Mouse (Mus musculus) gastrocnemius, adult 8-10 months (tissue): Measurements from ENCODE around the gene Faim. TPM values are rescaled to one million over a fixed set of nuclear protein-coding genes. Genes with fewer than 3 reads are reported as not detected.

ENCODE experiments used
- DNase-seq, 2 experiments: peaks; one replicate each; pipeline ENCODE4 v3.0.0; 2022; ENCODE audit warnings: low spot score in 2 of 2
- total RNA-seq, 4 experiments: library from RNA; stranded (reverse); gene quantifications; 2 replicates each; pipeline ENCODE4 v1.2.4; 2022

The Faim gene
- total RNA-seq, 4 experiments from 2014 or later, result 0.82 to 2.5 (median 1.4) TPM

DNA sequence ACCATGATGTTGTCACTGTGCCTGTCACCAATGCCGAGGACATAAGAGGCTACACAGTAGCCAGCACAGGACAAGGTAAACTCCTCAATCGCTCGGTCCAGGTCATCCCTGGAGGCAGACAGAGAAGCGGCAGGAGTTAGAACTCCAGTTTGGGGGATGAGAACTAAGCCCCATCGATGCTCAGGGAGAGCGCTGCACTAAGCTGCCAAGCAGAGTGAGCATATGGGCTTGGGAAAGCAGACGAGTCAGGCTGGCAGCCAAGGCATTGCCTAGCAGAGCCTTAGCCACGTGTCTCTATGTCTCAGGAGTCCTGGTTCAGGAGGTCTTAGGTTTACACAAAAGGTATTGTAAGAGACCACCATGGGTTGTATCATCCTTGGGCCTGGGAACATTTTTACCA, 58.6 kb downstream of the Faim start:
- no peak for DNase-seq

DNA sequence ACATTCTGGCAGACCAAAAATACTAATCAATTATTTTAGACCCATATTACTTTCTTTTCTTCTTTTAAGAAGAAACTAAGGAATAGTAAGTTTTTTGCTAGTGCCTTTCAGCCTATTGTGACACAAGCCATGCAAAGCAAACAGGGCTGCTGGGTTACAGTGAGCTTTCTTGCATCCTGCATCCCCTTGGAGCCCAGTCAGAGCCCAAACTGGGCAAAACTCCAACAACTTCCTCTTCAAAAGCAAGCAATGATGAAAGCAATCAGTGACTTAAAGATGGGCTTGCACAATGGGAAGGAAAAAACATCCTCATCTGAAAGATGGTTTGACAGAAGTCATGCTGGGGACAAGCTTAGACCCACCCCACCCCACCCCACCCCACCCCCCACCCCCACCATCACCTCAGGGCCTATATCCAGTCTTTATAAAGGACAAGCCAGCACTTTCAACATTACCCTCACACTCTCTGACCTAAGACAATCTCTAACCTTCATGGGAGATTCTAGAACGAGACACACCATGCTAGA, 62.6 kb downstream of the Faim start:
- DNase-seq, result no peak

DNA sequence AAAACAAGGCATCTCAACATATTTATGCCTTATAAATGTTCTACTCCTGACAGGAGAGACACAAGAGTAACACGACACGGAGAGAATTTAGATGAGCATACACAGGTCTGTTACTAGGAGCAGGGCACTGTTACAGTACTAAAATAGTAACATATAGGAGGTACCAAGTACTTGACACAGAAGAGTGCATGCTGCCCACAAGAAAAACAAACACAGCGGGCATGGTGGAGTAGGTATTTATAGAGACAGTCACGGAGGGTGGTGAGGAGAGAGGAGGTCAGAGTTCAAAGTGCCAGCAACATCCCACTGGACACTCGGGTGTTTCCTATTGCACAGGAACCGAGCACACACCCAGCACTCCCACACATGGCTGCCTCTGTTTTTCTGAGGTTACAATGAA, 63.6 kb downstream of the Faim start:
- no peak for DNase-seq

Other genes starting within 250 kb of the Faim start
- not detected for gene Prr23a1, start 143.9 kb upstream of the Faim start, total RNA-seq
- not detected for gene Prr23a2, start 129.9 kb upstream of the Faim start, total RNA-seq
- not detected for gene Prr23a3, start 121.6 kb upstream of the Faim start, total RNA-seq
- not detected for gene 7420426K07Rik, start 83.3 kb upstream of the Faim start, total RNA-seq
- gene Foxl2, start 31.1 kb upstream of the Faim start, total RNA-seq, result not detected
- not detected for gene Gm1123, start 49.3 kb downstream of the Faim start, total RNA-seq
- 1 to 10 TPM; 5.8 to 7.7 (median 6.6) TPM for gene Pik3cb, start 154.2 kb downstream of the Faim start, total RNA-seq